Mouse (Mus musculus) brain, embryonic 14.5 days (tissue): ENCODE measurements around the gene Tifa.

Source experiments
- CTCF ChIP-seq: fragments of 200-500 bp; IDR thresholded peaks from 2 replicates; pipeline ENCODE4 v1.5.1; 2012; ENCODE audit warnings: inconsistent platforms, mild to moderate bottlenecking, moderate library complexity, borderline replicate concordance; ENCODE audit not compliant: insufficient read depth, insufficient read length; ENCODE audit errors: extremely low read depth
- POLR2A ChIP-seq: fragments of 200-500 bp; IDR thresholded peaks from 2 replicates; pipeline ENCODE4 v1.6.1; 2012; ENCODE audit warnings: mild to moderate bottlenecking, inconsistent platforms, borderline replicate concordance; ENCODE audit not compliant: poor library complexity, insufficient read depth, insufficient read length, severe bottlenecking; ENCODE audit errors: extremely low read depth

DNA sequence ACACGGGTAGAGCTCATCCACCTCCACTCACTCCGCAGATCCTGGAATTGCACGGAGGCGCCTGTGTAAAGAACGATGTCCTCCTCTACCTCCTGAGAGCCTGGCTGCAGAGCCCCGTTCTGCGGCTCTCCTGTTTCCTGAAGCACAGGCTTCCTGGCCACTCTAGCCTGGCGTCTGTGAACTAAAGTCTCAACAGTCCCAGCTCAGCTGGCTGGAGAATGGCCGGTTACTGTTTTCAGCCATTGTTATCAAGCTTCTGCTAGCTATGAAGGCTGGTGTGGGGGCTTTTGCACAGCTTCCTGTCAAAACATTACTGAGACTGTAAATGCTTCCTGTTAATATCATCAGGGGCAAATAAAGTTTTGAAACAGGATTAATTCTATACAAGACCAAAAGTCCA is 82.0 kb downstream of the Tifa start:
- TF ChIP-seq POLR2A (no peak), CTCF (no peak)
